Mouse (Mus musculus) lung, postnatal 10 days (tissue): ENCODE data around the gene Zfp866.
A peak's percentile ranks its signal among the peaks of the same experiment; 100 is the strongest.

ENCODE experiments used
- DNase-seq: peaks from one replicate; pipeline ENCODE4 v3.0.0; 2021

Zfp866 gene

DNA sequence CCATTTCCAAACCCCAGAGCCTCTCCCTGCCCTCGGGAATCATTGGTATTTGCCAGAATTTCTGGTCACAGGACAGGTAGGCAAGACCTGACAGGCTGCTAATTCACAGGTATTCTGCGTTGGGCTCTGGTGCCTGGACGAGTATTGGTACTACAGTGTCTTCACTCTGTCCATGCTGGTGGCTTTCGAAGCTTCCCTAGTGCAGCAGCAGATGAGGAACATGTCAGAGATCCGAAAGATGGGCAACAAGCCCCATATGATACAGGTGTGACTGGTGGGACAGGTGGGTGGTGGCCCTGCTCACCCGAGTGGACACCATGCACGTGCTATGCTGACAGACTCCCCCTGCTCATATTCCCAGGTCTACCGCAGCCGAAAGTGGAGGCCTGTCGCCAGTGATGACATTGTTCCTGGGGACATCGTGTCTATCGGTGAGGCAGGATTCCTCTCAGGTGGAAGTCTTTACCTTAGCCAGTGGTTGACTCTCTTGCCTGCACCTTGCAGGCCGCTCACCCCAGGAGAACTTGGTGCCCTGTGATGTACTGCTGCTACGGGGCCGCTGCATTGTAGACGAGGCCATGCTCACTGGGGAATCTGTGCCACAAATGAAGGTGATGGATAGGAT is 5.9 kb upstream of the Zfp866 start:
- DNase-seq, result no peak

GRCm38 (mm10) chr8:69794901-69795300 is 3.9 kb upstream of the Zfp866 start:
- DNase-seq, result no peak

DNA sequence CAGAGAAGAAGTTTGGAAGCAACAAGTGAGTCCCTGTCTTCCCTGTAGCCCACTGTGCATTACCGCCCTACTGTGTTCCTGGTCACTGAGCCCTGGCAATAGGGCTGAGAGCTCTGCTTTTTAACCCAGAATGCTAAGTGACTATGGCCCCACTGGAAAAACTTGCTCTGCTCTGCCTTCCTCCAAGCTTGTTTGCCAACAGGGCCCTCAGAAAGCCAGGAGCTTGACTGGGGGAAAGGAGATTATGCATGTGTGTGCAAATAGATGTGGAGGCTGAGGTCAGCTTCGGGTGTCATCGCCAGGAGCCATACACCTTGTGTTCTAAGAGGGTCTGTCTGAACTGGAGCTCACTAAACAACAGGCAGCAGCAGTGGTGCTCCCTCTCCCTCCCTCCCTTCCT is 3.1 kb upstream of the Zfp866 start:
- no peak for DNase-seq

DNA sequence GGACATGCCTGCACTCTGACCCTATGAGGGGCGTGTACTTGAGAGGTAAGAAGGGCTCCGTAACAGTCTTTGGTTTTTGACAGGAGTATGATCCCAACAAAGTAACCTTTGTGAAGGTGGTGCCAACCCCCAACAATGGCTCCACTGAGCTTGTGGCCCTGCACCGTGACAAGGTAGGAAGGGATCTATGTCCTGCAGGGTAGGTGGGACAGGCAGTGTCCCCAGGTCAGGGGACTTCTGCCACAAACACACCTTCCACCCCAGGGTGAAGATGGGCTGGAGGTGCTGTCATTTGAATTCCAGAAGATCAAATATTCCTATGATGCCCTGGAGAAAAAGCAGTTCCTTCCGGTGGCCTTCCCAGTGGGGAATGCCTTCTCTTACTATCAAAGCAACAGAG is 2.7 kb upstream of the Zfp866 start:
- no peak for DNase-seq

GRCm38 (mm10) chr8:69791415-69792068 is 564 bp upstream of the Zfp866 start:
- DNase-seq, result peak; percentile 21

GRCm38 (mm10) chr8:69790364-69790763 is 614 bp downstream of the Zfp866 start:
- peak; percentile 2 for DNase-seq

GRCm38 (mm10) chr8:69789731-69790130 is 1.2 kb downstream of the Zfp866 start:
- DNase-seq, result peak; percentile 0

DNA sequence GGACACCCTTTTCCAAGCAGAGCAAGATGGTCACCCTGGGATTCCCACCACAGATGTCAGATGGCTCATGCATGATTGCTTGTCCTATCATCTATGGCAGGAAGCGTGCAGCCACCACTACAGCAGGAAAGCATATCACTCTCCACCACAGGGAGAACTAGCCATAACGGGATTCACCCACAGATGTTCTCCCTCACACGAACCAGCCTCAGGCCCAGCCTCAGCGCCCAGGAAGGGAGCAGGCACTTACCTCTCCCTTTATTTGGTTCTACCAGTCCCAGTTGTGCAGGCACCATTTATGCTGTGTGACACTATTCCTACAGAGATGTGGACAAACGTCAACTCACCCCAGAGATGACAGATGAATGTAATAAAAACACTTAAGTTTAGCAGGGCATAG is 1.9 kb downstream of the Zfp866 start:
- DNase-seq, result peak; percentile 0

DNA sequence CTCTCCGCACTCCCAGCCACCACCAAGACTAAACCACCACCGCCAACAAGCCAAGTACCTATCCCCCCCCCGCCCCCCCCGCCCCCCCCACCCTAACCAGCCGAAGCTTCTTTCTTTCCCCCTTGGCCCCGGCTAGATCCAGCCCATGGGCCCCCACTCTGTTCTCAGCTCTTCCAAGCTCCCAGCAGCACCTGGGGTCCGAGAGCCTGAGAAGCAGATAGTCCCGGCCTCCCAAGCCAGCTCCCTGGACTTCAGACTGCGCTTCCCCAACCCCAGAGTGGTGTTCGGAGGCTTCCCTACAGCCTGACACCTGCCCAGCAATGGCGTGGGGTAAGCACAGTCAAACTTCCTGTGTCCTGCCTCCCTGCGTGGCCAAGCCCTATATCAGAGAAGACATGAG is 13.9 kb downstream of the Zfp866 start:
- DNase-seq, result peak; percentile 1

DNA sequence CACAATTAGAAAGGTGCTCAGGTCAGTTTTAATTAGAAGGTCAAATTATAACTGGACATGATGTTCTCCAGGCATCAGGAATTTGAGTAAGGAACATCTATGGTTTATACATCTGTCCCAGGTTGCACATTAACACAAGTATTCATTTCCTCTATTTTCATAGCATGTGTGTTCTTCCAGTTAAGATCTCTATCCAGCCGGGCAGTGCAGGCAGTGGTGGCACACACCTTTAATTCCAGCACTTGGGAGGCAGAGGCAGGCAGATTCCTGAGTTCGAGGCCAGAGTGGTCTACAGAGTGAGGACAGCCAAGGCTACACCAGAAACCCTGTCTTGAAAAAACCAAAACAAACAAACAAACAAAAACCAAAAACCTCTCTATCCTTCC is 15.8 kb downstream of the Zfp866 start:
- peak; percentile 4 for DNase-seq

DNA sequence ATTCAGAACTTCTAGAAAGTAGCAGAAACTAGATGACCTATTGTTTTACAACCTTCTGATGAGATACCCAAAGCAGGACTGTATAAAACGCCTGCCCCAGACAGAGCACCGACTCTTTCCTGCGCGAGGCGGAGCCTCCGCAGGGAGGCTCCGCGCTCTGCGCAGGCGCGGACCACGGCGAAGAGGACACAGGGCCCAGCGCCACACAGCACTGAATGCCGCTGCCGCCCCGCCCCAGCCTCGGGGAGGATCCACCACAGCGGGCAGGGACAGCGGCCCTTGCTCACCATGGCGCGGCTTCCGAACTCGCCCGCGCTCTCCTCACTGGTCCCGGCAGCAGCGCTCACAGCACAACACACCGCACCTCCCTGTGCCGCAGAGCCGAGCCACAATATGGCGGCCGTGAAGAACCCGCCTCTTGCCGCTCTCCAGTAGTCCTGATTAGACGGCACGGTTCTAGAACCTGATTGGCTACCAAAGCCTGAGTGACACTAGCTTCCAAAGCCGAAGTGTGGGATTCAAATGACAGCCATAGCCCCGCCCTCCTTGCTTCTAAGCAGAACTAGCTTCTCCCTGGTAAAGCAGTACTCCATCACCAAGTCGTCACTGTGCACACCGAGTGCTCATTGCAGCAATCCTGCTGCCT is 16.4 kb downstream of the Zfp866 start, which contains the start of gene Gm20422:
TSS of gene Gm20422 (minus strand) at position 384 of the 646 bp plus-strand sequence.
- peak; percentile 95 for DNase-seq

GRCm38 (mm10) chr8:69772106-69772505 is 18.9 kb downstream of the Zfp866 start:
- peak; percentile 0 for DNase-seq

DNA sequence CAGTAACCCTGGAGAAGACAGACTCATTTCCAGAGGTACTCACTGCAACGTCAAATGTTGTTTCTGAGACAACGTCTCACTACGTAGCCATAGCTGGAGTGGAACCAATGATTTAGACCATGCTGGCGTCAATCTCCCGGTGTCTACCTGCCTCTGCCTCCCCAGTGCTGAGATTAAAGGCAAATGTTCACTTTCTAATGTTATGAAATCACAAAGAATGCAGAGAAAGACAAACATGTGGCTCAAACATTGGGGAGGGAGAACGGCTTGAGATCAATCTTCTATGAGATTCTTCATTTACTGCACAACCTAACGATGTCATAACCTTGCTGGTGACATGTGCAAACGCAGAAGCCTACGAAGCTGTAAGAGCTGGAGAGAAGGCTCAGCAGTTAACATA is 19.8 kb downstream of the Zfp866 start:
- no peak for DNase-seq

DNA sequence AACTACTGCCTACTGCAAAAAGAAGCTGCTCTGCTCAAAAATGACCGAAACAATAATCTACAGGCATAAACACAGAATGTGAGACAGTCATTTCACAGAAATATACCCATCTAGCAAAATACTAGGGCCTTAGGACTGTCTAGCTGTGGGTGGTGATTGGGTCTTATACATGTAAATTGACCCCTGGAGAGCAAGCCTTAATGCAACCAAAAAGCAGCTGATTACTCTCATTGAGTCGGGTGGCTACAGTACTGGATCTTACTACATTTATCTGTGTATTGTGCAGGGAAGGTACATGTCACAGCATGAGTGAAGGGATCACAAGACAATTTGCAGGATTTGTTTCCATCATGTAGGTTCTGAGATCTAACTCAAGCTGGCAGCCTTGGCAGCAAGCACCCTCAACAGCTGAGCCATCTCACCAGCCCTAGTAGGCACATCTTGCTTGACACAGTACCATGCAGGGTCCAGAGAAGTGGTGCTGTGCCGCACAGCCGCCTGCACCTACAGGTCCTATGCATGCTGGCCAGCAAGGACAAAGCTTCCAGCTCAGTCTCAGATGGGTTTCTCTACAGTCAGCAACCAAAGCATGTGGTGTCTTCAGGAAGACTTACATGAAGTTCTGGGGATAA is 29.0 kb downstream of the Zfp866 start:
- DNase-seq, result no peak

DNA sequence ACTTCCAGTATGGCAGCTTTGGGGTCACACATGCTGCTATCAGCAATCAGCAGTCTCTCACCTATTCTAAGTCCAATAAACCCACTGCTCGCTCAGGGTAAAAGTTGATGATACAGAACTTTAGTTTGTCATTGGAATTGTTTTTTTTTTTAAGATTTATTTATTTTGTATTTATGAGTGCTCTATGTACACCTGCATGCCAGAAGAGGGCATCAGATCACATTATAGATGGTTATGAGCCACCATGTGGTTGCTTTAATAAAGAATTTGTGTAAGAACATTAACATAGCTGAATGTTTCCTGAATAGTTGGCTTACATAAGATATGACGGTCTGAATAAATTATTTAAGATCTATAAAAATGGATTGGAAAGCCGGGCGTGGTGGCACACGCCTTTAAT is 32.7 kb downstream of the Zfp866 start:
- no peak for DNase-seq

DNA sequence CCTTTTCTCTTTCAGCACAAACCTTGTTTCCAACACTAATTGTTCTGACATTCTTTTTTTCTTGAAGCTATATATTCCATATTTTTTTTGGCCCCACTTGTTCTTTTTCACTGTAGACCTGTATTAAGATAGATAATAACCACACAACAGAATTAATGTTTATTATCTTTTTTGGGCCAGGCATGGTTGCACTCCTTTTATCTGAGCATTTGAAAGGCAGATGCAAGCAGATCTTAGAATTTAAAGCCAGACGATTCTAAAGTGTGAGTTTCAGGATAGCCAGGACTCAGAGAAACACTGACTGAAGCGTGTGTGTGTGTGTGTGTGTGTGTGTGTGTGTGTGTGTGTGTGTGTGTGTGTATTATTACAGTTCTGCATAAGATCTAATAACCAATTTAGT is 38.5 kb downstream of the Zfp866 start:
- DNase-seq, result no peak

GRCm38 (mm10) chr8:69749544-69750454 is 41.2 kb downstream of the Zfp866 start, which contains the start of gene Zfp963:
Gene Zfp963 (minus strand): TSS chr8:69749970.
- peak; percentile 96 for DNase-seq

DNA sequence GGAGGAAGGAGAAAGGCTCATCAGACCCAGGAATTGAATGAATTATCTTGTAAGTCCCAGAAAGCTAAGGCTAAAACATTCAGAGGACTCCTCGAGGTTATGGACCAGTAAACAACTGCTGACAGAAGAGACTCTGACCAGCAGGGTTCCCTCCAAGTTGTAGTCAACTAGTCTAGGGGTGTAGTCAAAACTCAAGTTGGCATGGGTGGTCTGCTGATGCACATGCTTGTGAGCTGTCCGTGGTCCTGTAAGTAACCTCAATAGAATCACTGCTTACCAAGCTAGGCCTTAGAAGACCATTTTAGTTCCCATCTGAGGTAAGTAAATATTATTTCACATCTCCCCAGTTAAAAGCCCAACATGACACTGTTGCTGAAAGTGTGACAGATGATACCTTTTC is 49.7 kb downstream of the Zfp866 start:
- DNase-seq, result no peak

DNA sequence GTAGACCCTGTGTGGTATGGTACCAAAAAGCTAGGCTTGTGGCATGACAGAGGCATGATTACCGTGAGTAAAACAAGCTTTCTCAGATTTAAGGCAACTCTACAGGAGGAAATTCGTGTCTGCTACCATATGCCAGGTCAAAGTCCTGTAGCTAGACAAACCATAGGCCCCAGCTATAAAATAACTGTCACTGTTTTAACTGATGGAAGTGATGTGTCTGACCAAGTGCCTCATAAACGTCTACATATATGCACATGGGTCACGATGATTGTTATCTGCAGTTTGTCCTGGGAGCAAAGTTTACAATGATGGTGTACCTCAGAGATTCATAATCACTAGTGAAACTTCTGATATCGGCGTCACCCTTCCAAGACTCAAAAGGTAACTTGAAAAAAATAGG is 50.2 kb downstream of the Zfp866 start:
- no peak for DNase-seq

DNA sequence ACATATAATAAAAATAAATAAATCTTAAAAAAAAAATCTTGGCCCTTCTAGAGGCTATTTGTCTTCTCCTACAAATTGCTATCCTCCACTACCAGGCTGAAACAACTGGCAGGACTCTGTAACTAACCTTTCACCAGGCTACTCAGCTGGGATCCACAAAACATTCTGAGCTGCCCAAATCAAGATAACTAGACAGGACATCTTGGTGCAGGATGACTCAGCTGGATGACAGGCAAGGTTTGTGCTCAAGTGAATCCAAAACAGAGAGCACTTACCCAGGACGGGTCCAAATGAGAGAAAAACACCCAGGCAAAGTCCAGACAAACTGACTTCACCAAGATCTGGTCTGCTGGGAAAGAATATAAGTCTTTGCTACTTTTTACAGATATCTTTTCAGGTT is 55.5 kb downstream of the Zfp866 start:
- DNase-seq, result no peak

DNA sequence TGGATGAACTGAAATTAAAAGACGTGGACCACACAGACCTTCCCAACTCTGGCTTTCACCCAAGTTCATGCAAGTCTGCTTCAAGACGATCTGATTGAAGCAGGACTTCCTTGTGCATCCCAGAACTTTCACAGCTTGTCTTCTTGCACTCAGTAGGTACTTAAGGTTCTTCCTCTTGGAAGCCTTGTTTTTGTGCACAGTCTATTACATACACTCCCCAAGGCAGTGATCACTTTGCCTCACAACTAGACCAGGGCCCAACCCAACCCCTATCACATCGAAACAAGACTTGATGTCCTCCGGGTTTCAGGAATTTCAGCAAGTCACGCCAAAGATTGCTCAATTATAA is 73.8 kb downstream of the Zfp866 start:
- no peak for DNase-seq

DNA sequence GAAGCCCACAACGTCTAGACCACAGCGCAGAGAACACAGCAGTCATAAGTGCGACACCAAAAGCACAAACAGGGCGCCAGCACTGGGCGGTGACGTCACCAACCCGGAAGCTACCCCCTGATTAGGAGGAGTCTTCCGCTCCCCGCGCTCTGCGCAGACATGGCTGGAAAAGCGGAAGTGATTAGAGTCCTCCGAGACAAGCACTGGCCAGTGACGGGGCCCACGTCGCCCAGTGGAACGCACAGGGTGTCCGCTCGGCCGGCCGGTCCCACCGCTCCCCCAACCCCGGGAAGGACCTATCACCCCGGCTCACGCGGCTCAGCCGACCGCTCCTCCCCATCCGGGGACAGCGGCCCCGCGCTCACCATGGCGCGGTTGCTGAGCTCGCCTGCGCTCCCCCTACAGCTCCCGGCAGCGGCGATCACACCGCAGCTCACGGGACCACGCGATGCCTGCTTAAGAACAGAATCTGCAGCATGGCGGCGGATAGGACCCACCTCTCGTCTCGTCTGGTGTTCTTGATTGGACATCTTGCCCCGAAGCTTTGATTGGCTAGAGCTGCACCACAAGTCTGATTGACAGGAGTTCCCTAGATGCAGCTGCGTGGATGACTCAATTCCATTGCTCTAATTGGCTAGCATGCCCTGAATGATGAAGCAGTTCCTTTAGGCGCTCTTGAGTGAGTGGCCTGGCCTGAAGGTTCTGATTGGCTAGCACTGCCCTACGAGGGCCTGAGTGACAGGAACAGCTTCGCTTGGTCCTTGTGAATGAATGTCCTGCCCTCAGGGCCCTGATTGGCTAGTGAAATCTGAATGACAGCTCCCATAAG is 74.4 kb downstream of the Zfp866 start:
- DNase-seq, result peak; percentile 97
